Mouse (Mus musculus) hindbrain, embryonic 16.5 days (tissue): ENCODE results near the gene Tmem50a. TPM values are rescaled to one million over a fixed set of nuclear protein-coding genes. Genes with fewer than 3 reads are reported as not detected.

ENCODE experiments used
- ATAC-seq: fragments of 200-750 bp; cut with Nextera tagmentation; 2 replicates; pipeline ENCODE4 v1.8.0; 2017; ENCODE audit warnings: moderate TSS enrichment, moderate library complexity
- H3K27ac ChIP-seq: fragments of 300-500 bp; sonication (generic); 2 replicates; pipeline ENCODE4 v1.5.1; 2014; ENCODE audit warnings: low read depth, mild to moderate bottlenecking, control low read depth, low read length, moderate library complexity
- H3K27me3 ChIP-seq: fragments of 300-500 bp; sonication (generic); replicated peaks from 2 replicates; pipeline ENCODE4 v1.6.1; 2014; ENCODE audit warnings: low read length; ENCODE audit not compliant: control insufficient read depth, insufficient read depth
- H3K36me3 ChIP-seq: fragments of 300-500 bp; sonication (generic); 2 replicates; pipeline ENCODE4 v1.6.1; 2014; ENCODE audit warnings: mild to moderate bottlenecking, low read length, moderate library complexity, mixed read lengths; ENCODE audit not compliant: control insufficient read depth, insufficient read depth
- H3K4me1 ChIP-seq: fragments of 300-500 bp; sonication (generic); 2 replicates; pipeline ENCODE4 v1.6.1; 2014; ENCODE audit warnings: low read depth, low read length; ENCODE audit not compliant: control insufficient read depth, insufficient read depth
- H3K4me2 ChIP-seq: fragments of 300-500 bp; sonication (generic); 2 replicates; pipeline ENCODE4 v1.6.1; 2014; ENCODE audit warnings: mild to moderate bottlenecking, low read length, control low read depth, moderate library complexity
- H3K4me3 ChIP-seq: fragments of 300-500 bp; sonication (generic); 2 replicates; pipeline ENCODE4 v1.5.1; 2014; ENCODE audit warnings: mild to moderate bottlenecking, low read length, control low read depth, moderate library complexity
- H3K9ac ChIP-seq: fragments of 300-500 bp; sonication (generic); 2 replicates; pipeline ENCODE4 v1.6.1; 2014; ENCODE audit warnings: low read depth, mild to moderate bottlenecking, control low read depth, low read length, moderate library complexity
- H3K9me3 ChIP-seq: fragments of 300-500 bp; sonication (generic); 2 replicates; pipeline ENCODE4 v1.6.1; 2014; ENCODE audit warnings: mild to moderate bottlenecking, low read length, moderate library complexity; ENCODE audit not compliant: control insufficient read depth
- WGBS: fragments of 180-500 bp; shearing (Covaris S2); extraction: QIAGEN DNeasy Blood & Tissue Kit; methylation state at CpG from one replicate; pipeline ENCODE4 v1.1.7; 2014; 5-methylcytosine and 5-hydroxymethylcytosine counted together
- polyA plus RNA-seq: library from polyadenylated mRNA; unstranded; fragments of >200 nt; fragmentation: Nextera tagmentation; extraction: Ambion mirVana; gene quantifications from 2 replicates; pipeline ENCODE4 v1.2.1, GENCODE M21; 2015

Gene Tmem50a
- polyA plus RNA-seq, result 214 and 227 TPM in 2 replicates

- 0% methylated on average over 23 of the region's 25 CpGs for WGBS
- H3K27ac ChIP-seq, result peak within 1 kb of the TSS; percentile 87
- no peaks in the 10 kb centered on the region for H3K27me3 ChIP-seq
- peaks cover 7% of the 10 kb centered on the region for H3K4me1 ChIP-seq
- peak within 1 kb of the TSS; percentile 83 for H3K9ac ChIP-seq
- peaks cover 3% of the 10 kb centered on the region; the same call in 1 of the 2 replicates for H3K36me3 ChIP-seq
- peak; percentile 91 for ATAC-seq
- H3K4me2 ChIP-seq, result peak within 1 kb of the TSS; percentile 79
- peak within 1 kb of the TSS; percentile 72 for H3K4me3 ChIP-seq
- H3K9me3 ChIP-seq, result no peaks in the 10 kb centered on the region
These were observed at the start of gene Tmem50a for GRCm38 (mm10) chr4:134914864-134915209. Tmem50a (minus strand) TSS chr4:134915024.

- H3K9me3 ChIP-seq, result no peaks in the 10 kb centered on the region
- no peaks in the 10 kb centered on the region for H3K4me1 ChIP-seq
- H3K4me2 ChIP-seq, result no peak overlapping the region
- H3K4me3 ChIP-seq, result no peak overlapping the region
- ATAC-seq, result no peak
- no peak overlapping the region for H3K27ac ChIP-seq
- WGBS, result 25% methylated on average over 19 of the region's 19 CpGs
- H3K36me3 ChIP-seq, result no peaks in the 10 kb centered on the region
- H3K27me3 ChIP-seq, result peaks cover 2% of the 10 kb centered on the region; the same call in 1 of the 2 replicates
- no peak overlapping the region for H3K9ac ChIP-seq
These were observed 48.4 kb upstream of the Tmem50a start for GRCm38 (mm10) chr4:134963021-134963776.

DNA sequence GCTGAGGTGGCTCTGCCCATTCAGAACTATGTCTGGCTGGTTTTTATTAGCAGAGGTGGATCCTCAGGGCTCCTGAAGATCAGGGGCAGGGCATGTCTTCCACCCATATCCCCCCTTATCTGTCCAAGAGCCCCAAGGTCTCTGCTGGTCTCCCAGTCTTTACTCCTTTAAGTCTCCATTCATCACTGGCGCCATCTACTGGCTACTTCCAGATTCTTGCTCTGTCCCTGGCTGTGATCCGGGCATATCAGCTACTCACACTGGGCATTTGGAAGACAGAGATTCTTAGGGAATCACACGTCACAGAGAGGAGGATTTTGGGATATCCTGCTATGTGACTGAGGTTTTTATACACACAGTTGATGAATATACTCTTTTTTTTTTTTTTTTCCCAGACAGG is 41.5 kb upstream of the Tmem50a start:
- WGBS, result 19% methylated on average over 3 of the region's 3 CpGs
- Histone ChIP-seq H3K4me1 (no peaks in the 10 kb centered on the region), H3K36me3 (no peaks in the 10 kb centered on the region), H3K9me3 (no peaks in the 10 kb centered on the region), H3K4me2 (no peak overlapping the region), H3K4me3 (no peak overlapping the region), H3K27ac (no peak overlapping the region), H3K27me3 (peaks cover 6% of the 10 kb centered on the region; the same call in 1 of the 2 replicates), H3K9ac (no peak overlapping the region)
- ATAC-seq, result no peak

GRCm38 (mm10) chr4:134955845-134956244 is 41.0 kb upstream of the Tmem50a start:
- 73% methylated on average over 3 of the region's 3 CpGs for WGBS
- Histone ChIP-seq H3K9me3 (no peaks in the 10 kb centered on the region), H3K4me1 (no peaks in the 10 kb centered on the region; the same call in 1 of the 2 replicates), H3K36me3 (no peaks in the 10 kb centered on the region), H3K4me3 (no peak overlapping the region), H3K4me2 (no peak overlapping the region), H3K9ac (no peak overlapping the region), H3K27ac (no peak overlapping the region), H3K27me3 (peaks cover 6% of the 10 kb centered on the region; the same call in 1 of the 2 replicates)
- ATAC-seq, result no peak

GRCm38 (mm10) chr4:134955196-134955595 is 40.4 kb upstream of the Tmem50a start:
- H3K9me3 ChIP-seq, result no peaks in the 10 kb centered on the region
- no peaks in the 10 kb centered on the region for H3K36me3 ChIP-seq
- ATAC-seq, result no peak
- H3K9ac ChIP-seq, result no peak overlapping the region
- 83% methylated on average over 2 of the region's 2 CpGs for WGBS
- 0 out of 2 replicates have a peak, but pooled peaks cover 6% of the 10 kb centered on the region for H3K27me3 ChIP-seq
- no peak overlapping the region for H3K27ac ChIP-seq
- no peak overlapping the region for H3K4me3 ChIP-seq
- no peak overlapping the region for H3K4me2 ChIP-seq
- no peaks in the 10 kb centered on the region; the same call in 1 of the 2 replicates for H3K4me1 ChIP-seq

DNA sequence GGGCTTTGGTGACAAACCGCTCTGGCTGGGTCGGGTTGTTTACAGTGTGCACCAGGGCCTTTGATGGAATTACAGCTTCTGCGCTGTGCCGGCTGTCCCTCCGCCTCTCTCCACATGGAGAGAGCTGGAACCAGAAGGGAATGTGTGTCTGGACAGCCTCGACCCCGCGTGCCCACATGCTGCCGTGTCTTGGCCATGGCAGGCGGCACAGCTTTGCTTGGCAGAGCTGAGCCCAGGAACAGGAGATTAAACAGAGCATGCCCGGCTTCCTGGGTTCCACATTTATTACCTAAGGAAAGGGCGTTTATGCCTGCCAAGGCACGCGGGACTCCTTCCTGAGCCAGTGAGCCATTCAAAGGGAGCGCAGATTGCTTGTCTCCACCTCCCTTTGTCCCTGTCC is 39.6 kb upstream of the Tmem50a start:
- WGBS, result 19% methylated on average over 15 of the region's 15 CpGs
- 0 out of 2 replicates have a peak, but pooled peaks cover 6% of the 10 kb centered on the region for H3K27me3 ChIP-seq
- no peaks in the 10 kb centered on the region for H3K9me3 ChIP-seq
- no peak overlapping the region for H3K9ac ChIP-seq
- H3K27ac ChIP-seq, result no peak overlapping the region
- H3K4me1 ChIP-seq, result no peaks in the 10 kb centered on the region; the same call in 1 of the 2 replicates
- no peak overlapping the region for H3K4me2 ChIP-seq
- no peak for ATAC-seq
- H3K36me3 ChIP-seq, result no peaks in the 10 kb centered on the region
- no peak overlapping the region for H3K4me3 ChIP-seq

DNA sequence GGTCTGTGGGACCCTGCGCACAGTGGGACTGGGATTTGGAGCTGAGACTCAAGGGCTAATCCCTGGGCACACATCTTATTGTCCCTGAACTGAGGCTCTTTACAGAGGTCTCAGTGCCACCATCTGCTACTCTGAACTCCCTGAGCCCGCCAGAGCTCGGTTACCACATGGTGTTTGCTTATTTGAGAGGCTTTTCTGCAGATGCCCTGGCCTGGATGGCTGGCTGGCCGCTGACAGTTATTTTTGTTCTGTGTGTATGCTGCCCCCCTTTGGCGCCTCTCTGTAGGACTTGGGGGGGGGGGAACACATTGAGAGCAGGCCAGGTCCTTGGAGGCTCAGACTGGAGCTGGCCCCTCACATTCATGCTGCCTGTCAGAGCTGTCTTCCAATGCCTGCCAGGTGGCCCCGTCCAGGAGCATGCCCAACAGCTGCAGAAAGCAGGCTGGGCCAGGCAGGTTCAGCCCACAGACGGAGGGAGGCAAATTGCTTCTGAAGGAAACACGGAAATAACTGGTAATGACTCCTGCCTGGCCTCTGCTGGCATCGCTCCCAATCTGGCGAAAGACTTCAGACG is 35.8 kb upstream of the Tmem50a start:
- H3K9me3 ChIP-seq, result no peaks in the 10 kb centered on the region
- H3K27me3 ChIP-seq, result 0 out of 2 replicates have a peak, but pooled peaks cover under 1% of the 10 kb centered on the region
- H3K4me1 ChIP-seq, result peaks cover 4% of the 10 kb centered on the region
- 17% methylated on average over 11 of the region's 11 CpGs for WGBS
- H3K4me3 ChIP-seq, result no peak overlapping the region
- H3K36me3 ChIP-seq, result no peaks in the 10 kb centered on the region
- H3K27ac ChIP-seq, result 0 out of 2 replicates have a peak overlapping the region, but pooled peaks have one; percentile 54
- H3K4me2 ChIP-seq, result no peak overlapping the region
- peak; percentile 88 for ATAC-seq
- no peak overlapping the region; the same call in 1 of the 2 replicates for H3K9ac ChIP-seq

- H3K9ac ChIP-seq, result peak overlapping the region; percentile 41; the same call in 1 of the 2 replicates
These were observed 31.4 kb upstream of the Tmem50a start for GRCm38 (mm10) chr4:134946024-134946744.

More at GRCm38 (mm10) chr4:134946024-134946744, 31.4 kb upstream of the Tmem50a start:
- peak; percentile 55 for ATAC-seq
- Histone ChIP-seq H3K4me1 (peaks cover 4% of the 10 kb centered on the region), H3K36me3 (no peaks in the 10 kb centered on the region), H3K27ac (no peak overlapping the region), H3K4me2 (peak overlapping the region; percentile 62), H3K4me3 (peak overlapping the region; percentile 25; the same call in 1 of the 2 replicates), H3K27me3 (peaks cover 9% of the 10 kb centered on the region; the same call in 1 of the 2 replicates), H3K9me3 (no peaks in the 10 kb centered on the region)
- 12% methylated on average over 17 of the region's 17 CpGs for WGBS
